Mouse (Mus musculus): ENCODE data around the gene Ccdc57. TPM values are rescaled to one million over a fixed set of nuclear protein-coding genes. Genes with fewer than 3 reads are reported as not detected.

Gene Ccdc57
- polyA plus RNA-seq, 1 experiment from 2014 or later = 4.7 TPM

GRCm38 (mm10) chr11:120950281-120951202 is 17.9 kb upstream of the Ccdc57 start:
- 3% methylated on average over 39 of the region's 39 CpGs for WGBS
- Histone ChIP-seq H3K4me2 (replicated peaks) (peak overlapping the region; percentile 70), H3K36me3 (peaks cover 8% of the 10 kb centered on the region), H3K9ac (peak overlapping the region; percentile 38), H3K9me3 (no peaks in the 10 kb centered on the region), H3K27me3 (replicated peaks) (peaks cover 15% of the 10 kb centered on the region), H3K4me3 (peak overlapping the region; percentile 37), H3K4me1 (peaks cover 36% of the 10 kb centered on the region), H3K27ac (no peak overlapping the region)
- ATAC-seq (ENCODE audit: low FRiP score, low read depth) = peak; percentile 78

DNA sequence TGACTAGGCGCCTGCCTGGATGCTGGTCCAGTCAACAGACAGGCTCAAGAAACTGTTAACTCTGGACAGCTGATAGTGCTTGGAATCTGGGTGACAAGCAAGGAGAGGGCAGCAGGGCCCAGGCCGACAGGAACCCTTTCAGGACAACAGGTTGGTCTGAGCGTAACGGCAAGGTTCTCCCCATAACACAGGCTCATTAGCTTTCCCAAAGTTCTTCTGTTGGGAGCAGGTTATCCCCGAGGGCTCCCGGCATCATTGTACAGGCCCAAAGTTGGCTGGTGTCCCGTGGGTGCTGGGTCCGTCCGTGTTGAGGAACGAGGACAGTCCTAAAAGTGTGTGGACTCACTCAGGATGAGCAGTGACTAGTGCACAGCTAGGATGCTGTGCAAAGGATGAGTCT is 17.2 kb upstream of the Ccdc57 start:
- 7% methylated on average over 10 of the region's 10 CpGs for WGBS
- Histone ChIP-seq H3K4me1 (peaks cover 36% of the 10 kb centered on the region), H3K9ac (no peak overlapping the region), H3K27me3 (replicated peaks) (peaks cover 15% of the 10 kb centered on the region), H3K27ac (no peak overlapping the region), H3K4me3 (peak overlapping the region; percentile 37; the same call in 1 of the 2 replicates), H3K36me3 (0 out of 2 replicates have a peak, but pooled peaks cover 1% of the 10 kb centered on the region), H3K4me2 (replicated peaks) (peak overlapping the region; percentile 70), H3K9me3 (no peaks in the 10 kb centered on the region)
- no peak for ATAC-seq (ENCODE audit: low FRiP score, low read depth)

DNA sequence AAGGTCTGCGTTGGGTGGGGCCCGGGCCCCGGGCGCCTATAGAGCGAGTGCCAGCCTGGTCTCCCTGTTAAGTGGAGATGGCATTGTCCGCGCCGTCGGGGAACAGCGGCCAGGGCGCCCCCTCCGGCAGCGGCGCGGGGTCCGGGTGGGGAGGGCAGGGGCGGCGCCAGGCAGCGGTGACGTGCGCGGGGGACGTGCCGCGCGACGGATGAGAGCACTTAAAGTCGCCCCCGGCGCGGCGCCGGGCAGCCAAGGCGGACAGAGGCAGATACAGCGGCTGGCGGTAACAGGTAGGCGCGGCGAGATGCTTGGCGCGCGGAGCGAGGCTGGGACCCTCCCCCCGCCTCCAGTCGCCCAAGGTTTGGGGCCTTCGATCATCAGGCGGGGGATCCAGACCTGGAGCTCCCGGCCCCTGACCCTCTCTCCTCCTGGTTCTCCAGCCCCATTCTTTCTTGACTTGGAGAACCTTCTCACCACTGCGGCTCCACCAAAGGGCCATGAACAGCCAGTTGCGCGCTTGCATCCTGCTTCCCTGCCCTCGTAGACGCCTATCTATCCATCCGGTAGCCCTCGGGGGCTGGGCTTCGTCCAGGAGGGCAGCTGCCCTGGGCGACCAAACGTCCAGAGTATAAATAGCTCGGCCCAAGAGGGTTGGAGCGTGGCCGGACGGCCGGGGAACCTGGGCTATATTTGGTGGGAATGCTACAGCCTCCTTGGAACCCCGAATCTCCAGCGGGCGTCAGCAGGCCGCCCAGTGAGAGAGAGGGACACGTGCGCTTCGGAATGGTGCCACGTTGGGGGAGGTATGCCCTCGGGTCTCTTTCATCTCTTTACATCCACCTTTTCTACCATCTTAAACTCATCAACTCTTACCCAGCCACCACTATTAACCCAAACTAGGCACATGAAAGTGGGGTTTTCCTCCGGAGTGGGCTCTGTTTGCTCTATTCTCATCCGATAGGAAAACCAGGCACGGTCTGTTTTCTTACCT is 16.5 kb upstream of the Ccdc57 start:
- H3K4me3 ChIP-seq = peak overlapping the region; percentile 37
- no peaks in the 10 kb centered on the region for H3K36me3 ChIP-seq
- H3K27ac ChIP-seq = no peak overlapping the region
- H3K4me1 ChIP-seq = peaks cover 36% of the 10 kb centered on the region
- H3K9ac ChIP-seq = peak overlapping the region; percentile 52
- no peaks in the 10 kb centered on the region for H3K9me3 ChIP-seq
- H3K4me2 ChIP-seq (replicated peaks) = peak overlapping the region; percentile 70
- H3K27me3 ChIP-seq (replicated peaks) = peaks cover 15% of the 10 kb centered on the region
- WGBS = under 1% methylated on average over 73 of the region's 75 CpGs
- no peak for ATAC-seq (ENCODE audit: low FRiP score, low read depth)

GRCm38 (mm10) chr11:120948328-120948727 is 15.7 kb upstream of the Ccdc57 start, which contains the start of gene Slc16a3:
Gene Slc16a3, plus strand, starts transcription at chr11:120948480.
- H3K9ac ChIP-seq = peak within 1 kb of the TSS; percentile 52
- H3K9me3 ChIP-seq = no peaks in the 10 kb centered on the region
- WGBS = 33% methylated on average over 12 of the region's 12 CpGs
- H3K36me3 ChIP-seq = no peaks in the 10 kb centered on the region
- peaks cover 36% of the 10 kb centered on the region for H3K4me1 ChIP-seq
- H3K4me2 ChIP-seq (replicated peaks) = peak within 1 kb of the TSS; percentile 70
- no peak within 1 kb of the TSS for H3K27ac ChIP-seq
- H3K27me3 ChIP-seq (replicated peaks) = peaks cover 15% of the 10 kb centered on the region
- H3K4me3 ChIP-seq = peak within 1 kb of the TSS; percentile 37
- ATAC-seq (ENCODE audit: low FRiP score, low read depth) = no peak

GRCm38 (mm10) chr11:120945926-120946325 is 13.3 kb upstream of the Ccdc57 start:
- Histone ChIP-seq H3K27ac (no peak overlapping the region), H3K9ac (no peak overlapping the region), H3K4me2 (replicated peaks) (no peak overlapping the region), H3K4me1 (peaks cover 24% of the 10 kb centered on the region), H3K36me3 (no peaks in the 10 kb centered on the region), H3K9me3 (no peaks in the 10 kb centered on the region), H3K27me3 (replicated peaks) (peaks cover 15% of the 10 kb centered on the region), H3K4me3 (no peak overlapping the region)
- WGBS = 93% methylated on average over 5 of the region's 5 CpGs
- no peak for ATAC-seq (ENCODE audit: low FRiP score, low read depth)

- Histone ChIP-seq H3K27me3 (replicated peaks) (peaks cover 13% of the 10 kb centered on the region), H3K4me3 (no peak overlapping the region), H3K9ac (no peak overlapping the region), H3K4me1 (peaks cover 18% of the 10 kb centered on the region), H3K4me2 (replicated peaks) (no peak overlapping the region), H3K9me3 (no peaks in the 10 kb centered on the region), H3K36me3 (no peaks in the 10 kb centered on the region), H3K27ac (no peak overlapping the region)
- ATAC-seq (ENCODE audit: low FRiP score, low read depth) = no peak
- WGBS = 86% methylated on average over 7 of the region's 7 CpGs
Measured at GRCm38 (mm10) chr11:120945266-120945665, 12.6 kb upstream of the Ccdc57 start.

- no peak for ATAC-seq (ENCODE audit: low FRiP score, low read depth)
- Histone ChIP-seq H3K36me3 (no peaks in the 10 kb centered on the region), H3K9ac (no peak overlapping the region), H3K4me1 (no peaks in the 10 kb centered on the region), H3K27me3 (replicated peaks) (no peaks in the 10 kb centered on the region), H3K27ac (no peak overlapping the region), H3K4me3 (no peak overlapping the region), H3K4me2 (replicated peaks) (no peak overlapping the region), H3K9me3 (no peaks in the 10 kb centered on the region)
- WGBS = 88% methylated on average over 6 of the region's 6 CpGs
Measured at GRCm38 (mm10) chr11:120940959-120941358, 8.3 kb upstream of the Ccdc57 start.

GRCm38 (mm10) chr11:120939712-120940341 is 7.2 kb upstream of the Ccdc57 start:
- no peak overlapping the region for H3K9ac ChIP-seq
- H3K36me3 ChIP-seq = no peaks in the 10 kb centered on the region
- no peaks in the 10 kb centered on the region for H3K9me3 ChIP-seq
- H3K27ac ChIP-seq = no peak overlapping the region
- no peaks in the 10 kb centered on the region for H3K4me1 ChIP-seq
- no peak for ATAC-seq (ENCODE audit: low FRiP score, low read depth)
- 67% methylated on average over 6 of the region's 6 CpGs for WGBS
- no peaks in the 10 kb centered on the region for H3K27me3 ChIP-seq (replicated peaks)
- no peak overlapping the region for H3K4me3 ChIP-seq
- no peak overlapping the region for H3K4me2 ChIP-seq (replicated peaks)

DNA sequence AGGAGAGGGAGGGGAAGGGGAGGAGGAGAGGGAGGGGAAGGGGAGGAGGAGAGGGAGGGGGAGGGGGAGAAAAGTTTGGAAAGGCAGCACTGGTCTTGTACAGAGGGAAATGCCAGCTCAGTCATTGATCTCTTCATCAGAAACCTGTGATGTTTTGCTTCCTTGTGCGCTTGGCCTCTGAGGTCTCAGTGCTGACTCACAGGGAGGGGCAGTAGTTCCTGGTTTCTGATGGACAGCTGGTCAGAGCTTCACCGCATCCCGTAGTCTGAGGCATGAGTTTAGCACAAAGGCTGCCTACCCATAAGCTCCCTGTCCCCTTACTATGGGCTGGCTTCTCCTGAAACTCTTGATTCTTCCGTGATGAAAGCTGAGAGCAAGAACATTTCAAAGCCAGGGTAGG is 6.1 kb upstream of the Ccdc57 start:
- Histone ChIP-seq H3K4me3 (no peak overlapping the region), H3K9ac (no peak overlapping the region), H3K27ac (no peak overlapping the region), H3K36me3 (no peaks in the 10 kb centered on the region), H3K9me3 (no peaks in the 10 kb centered on the region), H3K4me2 (replicated peaks) (no peak overlapping the region), H3K4me1 (no peaks in the 10 kb centered on the region), H3K27me3 (replicated peaks) (no peaks in the 10 kb centered on the region)
- 47% methylated on average over 4 of the region's 4 CpGs for WGBS
- no peak for ATAC-seq (ENCODE audit: low FRiP score, low read depth)

DNA sequence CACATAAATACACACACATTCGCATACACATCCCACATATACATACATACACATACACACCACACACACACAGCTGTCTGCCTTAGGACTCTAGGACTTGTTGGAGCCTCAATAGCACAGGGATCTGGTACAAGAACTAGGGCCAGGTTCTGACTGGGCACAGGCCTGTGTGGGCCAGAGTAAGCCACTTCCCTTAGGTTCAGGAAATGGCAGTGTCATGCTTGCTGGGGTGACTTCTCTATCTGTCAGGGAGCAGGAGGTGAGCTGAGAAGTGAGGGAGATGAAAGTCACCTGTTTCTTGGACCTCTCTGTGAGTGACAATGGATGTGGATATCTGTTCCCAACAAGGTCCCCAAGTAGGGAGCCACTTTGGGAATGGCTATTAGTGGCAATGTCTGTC is 5.3 kb upstream of the Ccdc57 start:
- WGBS = 95% methylated on average over 1 of the region's 1 CpGs
- no peak overlapping the region for H3K4me2 ChIP-seq (replicated peaks)

GRCm38 (mm10) chr11:120931479-120931878 is 1.2 kb downstream of the Ccdc57 start:
- H3K9me3 ChIP-seq = no peaks in the 10 kb centered on the region
- no peaks in the 10 kb centered on the region for H3K36me3 ChIP-seq
- no peaks in the 10 kb centered on the region for H3K27me3 ChIP-seq (replicated peaks)
- WGBS = 88% methylated on average over 4 of the region's 4 CpGs
- H3K27ac ChIP-seq = no peak overlapping the region
- H3K4me2 ChIP-seq (replicated peaks) = no peak overlapping the region
- no peak for ATAC-seq (ENCODE audit: low FRiP score, low read depth)
- no peak overlapping the region for H3K9ac ChIP-seq
- no peaks in the 10 kb centered on the region; the same call in 1 of the 2 replicates for H3K4me1 ChIP-seq
- H3K4me3 ChIP-seq = no peak overlapping the region

More for the DNA sequence above, 5.3 kb upstream of the Ccdc57 start:
- ATAC-seq (ENCODE audit: low FRiP score, low read depth) = no peak
- Histone ChIP-seq H3K27ac (no peak overlapping the region), H3K4me1 (no peaks in the 10 kb centered on the region; the same call in 1 of the 2 replicates), H3K4me3 (no peak overlapping the region), H3K9ac (no peak overlapping the region), H3K27me3 (replicated peaks) (no peaks in the 10 kb centered on the region), H3K9me3 (no peaks in the 10 kb centered on the region), H3K36me3 (no peaks in the 10 kb centered on the region)

Measured in neural tube, embryonic 12.5 days (tissue).